Mouse (Mus musculus) WW6 (cell line): ENCODE results near the gene Lrrc66.

Source experiments
- DNase-seq: peaks from one replicate; pipeline ENCODE4 v3.0.0-alpha.2; 2013; ENCODE audit warnings: low read depth, low spot score

Gene Lrrc66

DNA sequence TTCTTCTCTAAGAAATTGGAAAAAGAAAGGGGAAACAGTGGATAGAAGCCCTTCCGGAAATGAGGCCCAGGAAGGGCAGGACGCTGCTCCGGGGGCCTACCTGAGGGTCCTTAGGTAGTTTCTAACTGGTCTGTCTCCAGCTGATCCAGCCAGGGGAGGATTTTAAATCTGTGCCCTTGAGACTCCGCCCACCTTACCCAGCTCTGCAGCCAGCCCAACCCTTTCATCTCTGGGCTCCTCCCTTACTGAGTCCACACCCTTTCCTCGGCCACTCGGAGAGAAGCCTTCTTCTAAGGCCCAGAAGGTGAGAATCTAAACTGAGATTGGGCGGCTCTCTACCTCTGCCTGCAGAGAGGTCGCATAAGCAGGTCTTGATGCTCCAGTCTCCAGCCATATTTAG, at the start of gene Lrrc66:
Lrrc66 (minus strand) TSS at position 236 of the 400 bp plus-strand sequence.
- no peak for DNase-seq

DNA sequence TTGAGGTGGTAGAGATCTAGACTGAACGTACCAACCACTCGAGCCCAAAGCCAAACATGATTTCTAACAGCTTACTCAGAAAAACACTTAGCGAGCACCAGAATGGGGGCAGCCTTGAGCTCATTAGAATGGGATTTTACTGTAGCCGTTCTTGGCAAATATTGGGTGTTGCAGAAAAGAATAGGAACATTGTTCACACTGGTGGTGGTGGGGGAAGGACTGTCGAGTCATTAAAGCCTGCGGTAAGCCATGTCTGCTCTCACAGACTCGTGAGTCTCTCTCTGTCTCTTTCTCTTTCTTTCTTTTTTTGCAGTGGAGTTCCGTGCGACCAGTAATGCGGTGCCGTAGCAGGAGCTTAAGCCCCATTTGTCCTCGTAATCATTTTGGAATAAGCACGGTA, 44.3 kb upstream of the Lrrc66 start:
- DNase-seq, result no peak

DNA sequence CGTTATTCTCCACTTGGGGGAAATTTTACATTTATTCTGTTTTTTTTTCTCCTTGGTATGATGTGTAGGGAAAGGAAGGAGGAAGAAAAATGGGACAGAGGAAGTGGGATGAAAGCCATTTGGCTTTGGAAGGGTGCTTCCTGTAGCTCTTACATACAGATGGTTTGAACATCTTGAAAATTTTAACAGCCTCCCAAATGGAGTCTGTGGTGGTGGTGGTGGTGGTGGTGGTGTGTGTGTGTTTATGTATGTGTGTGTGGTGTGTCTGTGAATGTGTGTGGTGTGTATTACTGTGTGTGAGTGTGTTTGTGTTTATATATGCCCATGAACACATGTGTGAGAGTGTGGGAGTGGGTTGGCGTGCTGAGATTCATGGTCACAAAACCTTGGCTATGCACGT, 43.3 kb upstream of the Lrrc66 start:
- DNase-seq, result no peak

DNA sequence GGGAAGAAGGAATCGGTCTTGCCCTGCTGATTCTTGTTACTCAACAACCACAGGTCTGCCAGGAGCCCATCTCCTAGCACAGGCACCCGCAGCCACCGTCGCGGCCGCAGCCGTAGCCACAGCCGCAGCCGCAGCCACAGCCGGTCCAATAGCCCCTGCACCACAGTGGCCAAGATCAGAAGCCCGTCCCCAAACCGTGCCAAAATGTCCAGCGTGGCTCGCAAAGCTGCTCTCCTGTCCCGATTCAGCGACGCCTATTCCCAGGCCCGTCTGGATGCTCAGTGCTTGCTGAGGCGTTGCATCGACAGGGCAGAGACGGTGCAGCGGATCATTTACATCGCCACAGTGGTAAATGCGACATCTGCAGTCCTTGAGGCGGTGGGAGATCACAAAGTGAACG, 37.1 kb upstream of the Lrrc66 start:
- no peak for DNase-seq

DNA sequence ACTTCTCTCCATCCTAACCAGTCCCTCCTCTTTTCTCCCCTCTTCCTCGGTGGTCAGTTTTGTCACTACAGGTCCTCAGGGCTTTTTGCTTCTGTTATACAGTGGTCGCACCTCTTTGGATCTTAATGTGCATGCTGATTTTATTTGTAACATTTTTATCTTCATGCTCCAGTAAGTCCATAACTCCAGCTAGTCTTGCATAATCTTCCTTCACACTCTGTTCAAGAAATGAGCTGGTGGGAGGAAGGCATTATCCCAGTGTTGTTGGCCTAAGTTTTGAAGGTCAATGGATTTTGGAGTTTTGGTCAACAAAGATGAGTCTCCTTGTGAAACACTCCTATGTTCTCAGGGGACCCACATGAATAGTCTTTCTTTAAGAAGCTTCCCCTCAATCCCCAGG, 35.6 kb upstream of the Lrrc66 start:
- no peak for DNase-seq

DNA sequence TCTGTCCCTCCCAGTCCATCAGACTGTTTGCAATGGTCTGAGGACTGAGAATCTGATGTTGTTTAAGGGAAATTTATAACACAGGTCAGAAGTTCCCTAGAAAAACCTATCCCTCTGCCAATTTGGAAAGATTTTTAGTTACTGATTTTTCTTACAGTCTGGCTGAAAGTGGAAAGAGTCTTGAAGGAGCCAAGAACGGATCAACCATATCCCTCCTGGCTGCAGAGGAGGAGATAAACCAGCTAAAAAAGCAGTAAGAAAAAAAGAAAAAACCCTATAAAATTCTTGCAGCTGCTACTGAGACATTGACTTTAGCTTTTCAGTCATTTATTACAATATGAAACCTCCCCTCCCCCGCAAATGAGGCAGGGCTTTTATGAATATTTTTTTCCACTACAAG, 34.4 kb upstream of the Lrrc66 start:
- DNase-seq, result no peak

DNA sequence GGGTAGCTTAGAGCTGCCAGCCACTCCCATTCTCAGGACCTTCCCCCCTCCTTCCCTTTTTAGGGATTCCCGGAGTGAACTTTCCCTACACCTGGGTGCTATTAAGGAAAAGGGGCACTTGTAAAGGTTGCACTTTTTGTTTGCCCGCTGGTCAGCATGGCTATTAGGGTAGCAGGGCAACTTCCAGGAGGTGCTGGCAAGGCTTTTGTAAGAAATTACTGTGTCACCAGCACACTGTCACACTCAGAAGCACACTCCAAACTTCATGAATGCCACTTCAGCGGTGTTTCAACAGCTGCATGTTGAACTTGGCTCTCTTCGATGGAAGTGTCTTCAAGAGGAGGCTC, 19.5 kb upstream of the Lrrc66 start:
- no peak for DNase-seq

DNA sequence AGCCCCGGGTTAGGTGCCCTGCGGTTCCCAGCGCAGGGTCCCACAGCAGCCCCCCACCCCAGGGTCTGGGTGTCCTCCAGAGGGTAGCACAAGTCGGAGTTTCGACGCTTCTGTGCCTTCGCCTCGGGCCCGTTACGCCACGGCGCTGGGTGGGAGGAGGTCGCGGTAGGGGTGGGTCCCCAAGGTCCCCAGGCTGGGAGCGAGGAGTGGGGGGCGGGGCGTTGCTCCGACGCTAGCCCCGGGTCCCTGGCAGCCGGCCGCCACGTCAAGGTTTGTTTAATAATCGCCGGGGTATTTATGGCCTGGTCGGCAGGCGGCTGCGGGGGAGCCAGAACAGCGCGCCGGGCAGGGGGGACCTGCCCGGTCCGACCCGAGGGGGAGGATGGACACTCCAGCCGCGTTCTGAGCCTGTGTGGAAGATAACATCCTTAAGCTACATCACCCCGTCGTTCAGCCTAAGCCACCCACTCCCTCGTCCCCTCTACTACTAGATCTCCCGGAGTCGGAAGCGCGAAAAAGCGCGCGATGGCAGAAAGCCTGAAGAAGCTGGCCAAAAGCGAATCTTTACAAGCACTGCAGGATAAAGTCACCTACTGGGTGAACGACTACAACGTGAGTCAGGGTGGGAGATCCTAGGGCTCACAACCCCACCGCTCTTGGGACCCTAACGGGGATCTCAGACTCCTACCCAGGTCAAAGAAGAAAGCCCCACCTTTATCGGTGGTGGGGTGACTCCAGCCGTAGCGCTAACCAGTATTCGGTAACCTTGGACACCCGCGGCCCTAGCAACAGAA, 18.9 kb upstream of the Lrrc66 start, which contains the start of gene Spata18:
Spata18 (plus strand) TSS at position 319 of the 794 bp plus-strand sequence.
- DNase-seq, result no peak

DNA sequence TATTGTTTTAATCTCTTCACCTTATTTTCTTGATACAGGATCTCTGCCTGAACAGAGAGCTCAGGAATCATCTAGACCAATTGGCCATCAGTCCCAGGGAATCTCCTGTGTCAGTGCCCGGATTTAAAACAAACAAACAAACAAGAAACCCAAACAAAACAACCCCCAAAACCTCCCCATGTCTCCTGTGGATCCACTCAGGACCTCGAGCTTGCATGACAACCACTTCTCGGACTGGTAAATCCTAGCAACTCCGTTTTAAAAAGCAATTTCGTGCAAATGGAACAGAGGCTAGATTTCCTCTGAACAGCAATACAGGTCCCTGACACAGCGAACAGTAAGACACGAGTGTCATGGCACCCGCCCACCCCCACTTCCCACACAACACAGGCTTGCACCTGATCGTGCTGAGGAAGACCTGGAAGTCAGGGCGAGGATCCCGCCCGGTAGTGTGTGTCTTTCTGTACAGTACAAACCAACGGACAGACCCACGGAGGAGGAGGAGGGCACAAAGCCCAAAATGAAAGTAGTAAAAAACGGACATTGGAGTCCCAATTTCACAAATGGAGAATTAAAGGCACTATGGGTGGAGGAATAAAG, 18.1 kb upstream of the Lrrc66 start:
- no peak for DNase-seq

DNA sequence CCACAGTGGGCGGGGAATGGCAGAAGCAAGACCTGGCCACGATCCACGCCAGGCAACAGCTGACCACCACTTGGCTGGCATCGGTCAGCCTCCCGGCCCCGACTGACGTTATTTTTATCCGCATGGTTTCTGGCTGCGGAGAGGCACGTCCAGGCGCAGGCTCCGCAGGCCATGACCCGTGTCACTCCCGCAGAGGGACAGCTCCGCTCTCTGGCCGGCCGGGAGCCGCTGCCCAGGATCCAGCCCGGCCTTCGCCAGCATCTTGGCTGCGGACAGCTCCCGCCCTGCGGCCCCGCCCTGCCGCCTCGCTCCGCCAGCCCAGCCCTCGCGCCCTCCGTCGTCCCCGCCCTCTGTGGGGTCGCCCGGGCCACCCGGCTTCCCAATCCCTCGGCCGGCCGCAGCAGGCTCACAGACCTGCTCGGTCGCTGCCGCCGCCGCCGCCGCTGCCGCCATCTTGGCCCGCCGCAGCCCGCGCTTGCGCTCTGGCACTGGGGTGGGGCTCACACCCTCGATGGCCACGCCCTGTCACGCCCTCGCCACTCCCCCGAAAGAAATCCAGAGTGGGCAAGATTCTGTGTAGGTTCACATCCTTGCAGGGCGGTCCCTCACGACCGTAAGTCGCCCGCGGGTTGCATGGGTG, 15.1 kb upstream of the Lrrc66 start, which contains the start of gene Sgcb:
Sgcb (minus strand) TSS at position 530 of the 640 bp plus-strand sequence.
- no peak for DNase-seq

DNA sequence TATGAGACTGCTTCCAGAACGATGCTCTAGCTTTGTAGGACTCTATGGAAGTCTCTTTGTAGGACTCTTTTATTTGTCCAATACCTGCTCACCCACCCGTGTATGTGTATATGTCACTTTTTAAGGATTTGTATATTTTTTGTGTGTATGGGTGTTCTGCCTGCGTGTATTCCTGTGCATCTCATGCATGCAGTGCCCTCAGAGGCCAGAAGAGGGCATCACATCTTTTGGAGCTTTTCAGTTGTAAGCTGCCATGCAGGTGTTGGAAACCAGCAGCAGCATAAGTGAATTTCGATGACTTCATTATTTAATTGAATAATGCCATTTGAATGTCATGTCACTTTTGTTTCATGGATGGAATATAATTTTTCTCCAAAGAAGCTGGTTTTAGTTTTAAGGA, 9.8 kb upstream of the Lrrc66 start:
- DNase-seq, result no peak

DNA sequence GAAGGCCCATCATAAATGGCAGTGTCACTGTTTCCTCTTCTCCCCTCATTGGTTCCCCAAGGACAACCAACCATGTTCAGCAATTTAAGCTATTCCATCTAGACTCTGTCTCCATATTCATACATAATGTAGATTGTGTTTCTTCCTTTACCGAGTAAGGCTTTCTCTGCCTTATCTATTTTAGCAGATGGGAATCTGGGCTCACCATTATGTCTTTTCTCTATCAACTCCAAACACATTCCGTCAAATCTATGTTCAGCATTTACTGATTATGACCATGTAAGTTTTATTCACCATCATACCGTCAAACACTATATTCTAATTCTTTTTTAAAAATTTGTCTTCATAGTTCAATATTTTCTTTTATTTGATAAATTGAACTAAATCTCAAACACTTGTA, 8.7 kb upstream of the Lrrc66 start:
- DNase-seq, result no peak

DNA sequence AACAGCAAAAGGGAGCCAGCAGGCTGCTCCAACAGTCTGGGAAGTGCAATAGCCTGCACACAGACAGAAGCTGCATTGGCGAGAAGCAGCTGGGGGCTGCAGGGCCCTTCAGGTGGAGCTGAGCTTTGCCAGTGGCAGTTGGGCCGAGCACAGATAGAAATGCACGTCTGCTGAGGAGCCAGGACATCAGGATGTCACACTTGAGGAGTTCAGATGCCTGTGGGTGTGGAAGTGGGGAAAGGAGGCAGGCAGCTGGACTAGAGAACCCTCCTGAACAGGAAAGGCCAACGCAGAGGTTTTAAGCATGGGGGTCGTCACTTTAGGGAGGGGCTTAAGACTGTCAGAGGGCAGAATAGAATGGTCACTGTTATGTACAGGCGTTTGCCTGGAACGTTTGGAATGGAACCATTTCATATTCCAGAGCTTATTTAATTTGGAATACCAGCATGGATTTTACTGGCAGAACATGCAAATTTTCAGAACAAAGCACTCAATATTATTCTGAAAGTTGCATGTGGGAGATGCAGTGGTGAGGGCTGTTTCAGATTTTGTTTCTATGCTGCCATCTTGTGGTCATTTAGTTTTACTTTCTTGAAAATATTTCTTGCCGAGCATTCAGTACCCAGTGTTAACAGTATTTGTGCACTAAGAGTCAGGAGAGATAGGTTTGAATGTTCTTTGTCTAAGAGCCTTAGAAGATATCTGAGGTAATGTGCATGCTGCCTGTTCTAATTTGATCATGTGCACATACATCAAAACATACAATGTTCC, 5.2 kb upstream of the Lrrc66 start:
- no peak for DNase-seq

DNA sequence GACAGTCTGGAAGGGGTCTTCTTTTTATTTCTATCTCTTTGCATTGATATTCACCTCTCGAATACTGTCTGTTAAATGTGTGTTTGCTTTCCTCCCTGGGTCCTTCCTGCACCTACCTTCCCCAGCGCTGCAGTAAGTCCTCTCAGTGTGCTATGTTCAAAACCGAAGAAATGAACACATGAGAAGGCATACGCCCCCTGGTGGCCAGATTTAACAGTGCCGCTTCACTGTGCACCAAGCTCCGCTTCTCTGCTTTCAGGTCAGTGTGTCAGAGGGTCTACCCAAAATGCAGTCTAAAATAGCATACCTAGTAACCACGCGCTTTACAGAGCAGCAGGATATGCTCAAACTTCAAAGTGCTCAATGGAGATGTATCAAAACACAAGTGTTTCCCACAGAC, 815 bp upstream of the Lrrc66 start:
- DNase-seq, result peak; percentile 58

DNA sequence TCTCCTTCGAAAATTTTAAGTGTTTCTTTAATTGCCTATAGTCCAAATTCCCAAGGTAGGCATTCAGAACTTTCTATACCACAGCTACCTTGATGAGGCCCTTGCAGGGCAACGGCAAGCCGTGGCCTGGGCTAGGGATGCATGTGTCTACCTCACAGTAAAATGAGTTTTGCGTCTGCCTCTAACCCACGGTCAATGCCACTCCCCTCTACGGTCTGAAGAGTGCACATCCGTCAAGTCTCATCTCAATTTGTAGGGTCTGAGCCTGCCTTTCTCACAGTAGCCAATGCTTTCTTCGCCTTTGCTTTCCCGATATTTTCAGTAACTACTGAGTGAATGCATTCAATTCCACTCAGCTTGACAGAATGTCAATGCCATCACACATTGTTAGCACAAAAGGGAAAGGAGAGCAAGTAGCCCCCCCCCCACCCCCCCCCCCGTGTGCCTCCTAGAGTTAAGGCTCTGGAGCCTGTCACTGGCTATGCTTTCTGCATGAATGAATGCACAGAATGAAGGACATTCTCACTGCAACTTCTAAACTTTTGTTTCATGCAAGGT, 1.2 kb downstream of the Lrrc66 start:
- no peak for DNase-seq

DNA sequence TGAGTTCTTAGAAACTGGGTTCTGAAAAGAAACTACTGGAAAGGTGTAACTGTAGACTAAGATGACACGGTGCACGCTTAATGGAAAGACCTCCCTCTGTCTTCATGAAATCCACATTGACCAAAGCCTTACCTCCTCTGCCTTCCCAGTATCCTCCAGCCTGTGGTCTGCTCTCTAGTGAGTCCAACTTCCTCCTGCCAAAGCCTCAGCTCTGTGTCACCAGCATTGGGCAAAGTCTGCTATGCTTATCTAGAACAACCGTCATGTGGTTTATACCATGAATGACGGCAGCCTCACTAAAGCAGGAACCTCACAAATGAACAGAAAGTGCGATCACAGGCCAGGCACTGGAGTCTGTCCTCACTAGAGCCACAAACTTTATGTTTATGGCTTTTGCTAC, 2.2 kb downstream of the Lrrc66 start:
- DNase-seq, result no peak

DNA sequence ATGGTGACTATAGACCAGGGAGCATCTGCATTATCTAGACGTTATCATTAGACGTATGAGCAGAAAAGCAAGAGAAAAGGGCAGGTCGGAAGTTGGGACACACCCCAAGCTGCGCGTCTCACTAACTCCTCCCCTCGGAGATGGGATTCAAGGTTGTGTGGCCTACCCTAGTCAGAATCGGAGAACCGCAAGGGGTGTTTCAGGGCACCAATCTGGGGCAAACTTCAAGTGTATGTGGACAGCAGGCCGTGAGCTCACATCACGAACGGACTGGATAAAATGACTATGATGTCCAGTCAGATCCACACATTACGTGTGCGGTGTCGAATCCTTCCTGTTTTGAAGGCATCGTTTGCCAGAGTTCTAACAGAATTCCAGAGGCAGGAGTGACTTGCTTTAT, 4.3 kb downstream of the Lrrc66 start:
- DNase-seq, result no peak

DNA sequence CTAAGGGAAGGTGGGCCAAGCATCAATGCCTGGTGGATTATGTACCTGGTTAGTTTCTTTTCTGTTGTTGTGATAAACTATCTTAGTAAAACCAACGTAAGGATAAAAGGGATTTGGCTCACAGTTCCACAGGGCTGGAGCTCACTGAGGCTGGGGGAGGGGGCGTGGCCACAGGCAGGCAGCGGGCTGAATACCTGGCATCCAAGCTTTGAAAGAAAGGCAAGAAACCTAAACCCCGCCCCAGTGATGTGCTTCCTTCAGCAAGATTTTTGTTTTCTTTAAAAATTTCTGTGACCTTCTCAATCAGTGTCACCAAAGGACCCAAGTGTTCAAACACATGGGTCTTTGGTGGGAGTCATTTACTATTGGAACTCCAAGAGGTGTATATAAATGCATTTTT, 4.8 kb downstream of the Lrrc66 start:
- DNase-seq, result no peak

DNA sequence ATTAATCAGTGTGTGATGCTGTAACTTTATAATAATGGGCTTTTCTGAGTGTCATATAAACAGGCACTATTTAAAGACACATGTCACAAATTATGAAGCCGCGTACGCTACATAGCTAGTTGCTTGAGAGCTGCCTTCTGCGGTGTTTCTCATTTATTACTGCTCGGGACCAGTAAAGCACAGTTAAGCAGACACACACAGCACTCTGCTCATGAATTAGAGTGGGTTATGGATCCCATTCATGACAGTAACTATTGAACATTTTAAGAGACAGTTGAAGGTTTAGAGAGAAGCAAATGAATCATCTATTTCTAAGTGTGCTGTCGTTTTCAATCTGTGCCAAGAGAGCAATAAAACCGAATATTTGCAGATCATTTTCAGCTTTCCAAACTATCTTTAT, 5.5 kb downstream of the Lrrc66 start:
- no peak for DNase-seq

DNA sequence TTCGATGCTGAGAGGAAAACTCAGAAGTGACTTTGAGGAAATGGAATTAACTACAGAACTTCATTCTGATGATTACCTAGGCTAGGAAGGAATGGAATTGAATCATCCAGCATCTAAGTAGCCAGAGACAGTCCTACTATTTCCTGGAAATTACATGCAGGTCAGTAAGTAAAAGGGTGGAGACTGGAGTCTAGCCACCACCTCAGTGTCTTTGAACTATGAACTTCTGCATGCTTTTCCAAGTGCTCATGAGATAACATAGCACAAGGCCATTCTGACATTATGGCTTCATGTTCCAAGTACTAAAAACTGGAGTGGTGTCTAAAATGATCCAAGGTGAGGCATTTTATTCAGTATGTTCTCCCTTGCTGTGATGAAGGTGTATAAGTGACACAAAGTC, 6.8 kb downstream of the Lrrc66 start:
- DNase-seq, result no peak

DNA sequence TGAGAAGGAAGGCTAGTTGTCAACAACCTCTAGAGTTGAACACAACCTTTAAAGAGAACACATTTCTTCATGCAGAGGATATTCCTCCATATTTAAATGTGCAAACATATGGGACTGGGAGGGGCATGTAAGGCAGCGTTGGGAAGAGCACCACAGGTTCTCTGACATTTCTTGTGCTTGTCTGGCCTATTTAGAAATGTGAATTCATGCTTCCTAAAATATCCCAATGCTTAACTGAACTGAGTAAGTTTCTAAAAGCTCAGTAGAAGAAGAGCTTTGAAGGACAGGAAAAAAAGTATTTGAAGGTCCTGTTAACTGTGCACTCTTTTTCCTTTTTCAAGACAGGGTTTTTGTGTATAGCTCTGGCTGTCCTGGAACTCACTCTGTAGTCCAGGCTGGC, 13.4 kb downstream of the Lrrc66 start:
- no peak for DNase-seq

DNA sequence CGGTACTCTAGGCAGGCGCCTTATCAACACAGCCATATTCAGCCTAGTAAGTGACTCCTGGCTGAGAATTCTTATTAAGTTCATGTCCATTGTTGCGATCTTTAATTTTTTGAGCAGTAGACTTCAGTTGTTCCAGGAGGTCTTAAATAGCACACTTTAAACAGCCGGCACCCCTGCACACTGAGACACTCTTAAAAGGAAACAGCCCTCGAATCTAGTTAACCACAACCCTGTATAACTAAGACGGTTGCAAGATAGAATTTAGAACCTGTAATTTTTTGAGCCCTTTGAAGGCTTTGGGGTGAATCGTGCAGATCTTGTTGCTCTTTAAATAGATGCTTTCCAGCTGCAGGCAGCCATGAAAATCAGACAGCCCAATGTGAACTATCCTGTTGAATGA, 17.1 kb downstream of the Lrrc66 start:
- no peak for DNase-seq
